Mouse (Mus musculus) left cerebral cortex, adult 18-20 months (tissue): ENCODE measurements around the gene Fam162a. TPM values are rescaled to one million over a fixed set of nuclear protein-coding genes. Genes with fewer than 3 reads are reported as not detected.
A peak's percentile ranks its signal among the peaks of the same experiment; 100 is the strongest.
"Not testable (repeated sequence)": the region's sequence is repeated elsewhere in the genome, so short reads cannot be mapped to it uniquely, and the experiment has no call there.

Experiments
- DNase-seq, 2 experiments: peaks; one replicate each; pipeline ENCODE4 v3.0.0; 2021 to 2022; ENCODE audit warnings: low spot score in 2 of 2, mixed read lengths in 1 of 2
- long read RNA-seq, 2 experiments: library from polyadenylated mRNA; stranded (forward); transcript quantifications; one replicate each; pipeline ENCODE4 v2.0.0; 2021
- total RNA-seq, 2 experiments: library from RNA; stranded (reverse); gene quantifications; 2 replicates each; pipeline ENCODE4 v1.2.3; 2021

Gene Fam162a
- total RNA-seq = 10 to 100 TPM; 59.5 to 62.8 TPM
- long read RNA-seq, experiment 1, transcript Fam162a-201 (5 exons, 718 nt) = major isoform, 40 of 46 reads
- long read RNA-seq, experiment 1, partial matches to known transcripts = 5 of 46 reads
- long read RNA-seq, experiment 1, other reads (novel, unspliced or antisense) = 0 of 46 reads
- long read RNA-seq, experiment 2, transcript Fam162a-201 (5 exons, 718 nt) = major isoform, 33 of 37 reads
- long read RNA-seq, experiment 2, partial matches to known transcripts = 3 of 37 reads
- long read RNA-seq, experiment 2, other reads (novel, unspliced or antisense) = 1 of 37 reads

- peak; percentile 90 to 94 for DNase-seq
These were observed at the start of gene Fam162a, which contains the start of gene Ccdc58 for GRCm38 (mm10) chr16:36071450-36072379. Gene Fam162a (minus strand): TSS chr16:36071594. Gene Ccdc58 (plus strand): TSS chr16:36071685.

GRCm38 (mm10) chr16:36115751-36116150 is 44.4 kb upstream of the Fam162a start:
- not testable (repeated sequence) for DNase-seq

GRCm38 (mm10) chr16:36111486-36111885 is 40.1 kb upstream of the Fam162a start:
- not testable (repeated sequence) for DNase-seq

GRCm38 (mm10) chr16:36102211-36102610 is 30.8 kb upstream of the Fam162a start:
- no peak for DNase-seq

- no peak for DNase-seq
These were observed 30.1 kb upstream of the Fam162a start for GRCm38 (mm10) chr16:36101526-36101925.

GRCm38 (mm10) chr16:36097813-36098499 is 26.6 kb upstream of the Fam162a start:
- not testable (repeated sequence) for DNase-seq

GRCm38 (mm10) chr16:36094079-36094478 is 22.7 kb upstream of the Fam162a start:
- DNase-seq = no peak

- DNase-seq = no peak
These were observed 19.6 kb upstream of the Fam162a start for GRCm38 (mm10) chr16:36090785-36091509.

- DNase-seq = no peak
These were observed 18.6 kb upstream of the Fam162a start for GRCm38 (mm10) chr16:36089850-36090616.

- DNase-seq = no peak
These were observed 17.7 kb upstream of the Fam162a start for GRCm38 (mm10) chr16:36089065-36089464.

- no peak for DNase-seq
These were observed 16.5 kb upstream of the Fam162a start for GRCm38 (mm10) chr16:36087846-36088245.

- no peak for DNase-seq
These were observed 8.5 kb upstream of the Fam162a start for GRCm38 (mm10) chr16:36079916-36080315.

GRCm38 (mm10) chr16:36074772-36075171 is 3.4 kb upstream of the Fam162a start:
- no peak for DNase-seq

GRCm38 (mm10) chr16:36072410-36073011 is 1.1 kb upstream of the Fam162a start:
- no peak for DNase-seq

- no peak for DNase-seq
These were observed 334 bp downstream of the Fam162a start for GRCm38 (mm10) chr16:36071071-36071449.

GRCm38 (mm10) chr16:36069819-36070575 is 1.4 kb downstream of the Fam162a start:
- DNase-seq = no peak

- no peak for DNase-seq
These were observed 3.0 kb downstream of the Fam162a start for GRCm38 (mm10) chr16:36068356-36068755.

- DNase-seq = no peak
These were observed 3.7 kb downstream of the Fam162a start for GRCm38 (mm10) chr16:36067694-36068093.

- DNase-seq = no peak
These were observed 6.5 kb downstream of the Fam162a start for GRCm38 (mm10) chr16:36064904-36065303.
